Mouse (Mus musculus) C2C12 (cell line): ENCODE data around the gene Cfap298.

ENCODE experiments used
- CEBPB ChIP-seq: IDR thresholded peaks from one replicate; pipeline ENCODE4 v1.6.1; 2011; ENCODE audit warnings: low read depth, mild to moderate bottlenecking, control low read depth, moderate library complexity
- CTCF ChIP-seq: IDR thresholded peaks from one replicate; pipeline ENCODE4 v1.5.1; 2011; ENCODE audit not compliant: control insufficient read depth, insufficient read depth, insufficient read length
- MAX ChIP-seq: IDR thresholded peaks from one replicate; pipeline ENCODE4 v1.6.1; 2011; ENCODE audit warnings: mild to moderate bottlenecking, control low read depth
- MYOD1 ChIP-seq: IDR thresholded peaks from one replicate; pipeline ENCODE4 v1.6.1; 2011; ENCODE audit warnings: low read depth; ENCODE audit not compliant: control insufficient read depth, insufficient read length
- MYOG ChIP-seq: IDR thresholded peaks from one replicate; pipeline ENCODE4 v1.6.1; 2011; ENCODE audit not compliant: control insufficient read depth, insufficient read length; ENCODE audit errors: extremely low read depth
- USF1 ChIP-seq: IDR thresholded peaks from one replicate; pipeline ENCODE4 v1.6.1; 2011; ENCODE audit warnings: low read depth, mild to moderate bottlenecking, control low read depth, moderate library complexity

GRCm38 (mm10) chr16:90955494-90955893, 20.6 kb upstream of the Cfap298 start:
- TF ChIP-seq CTCF (no peak), CEBPB (no peak), USF1 (no peak), MAX (no peak), MYOD1 (no peak), MYOG (no peak)
